Mouse (Mus musculus): ENCODE data around the gene Adgrv1. TPM values are rescaled to one million over a fixed set of nuclear protein-coding genes. Genes with fewer than 3 reads are reported as not detected.
"Not testable (repeated sequence)": the region's sequence is repeated elsewhere in the genome, so short reads cannot be mapped to it uniquely, and the experiment has no call there.

The Adgrv1 gene
- polyA plus RNA-seq, 1 experiment from 2014 or later, result 44.5 TPM

- H3K4me1 ChIP-seq, result peaks cover 6% of the 10 kb centered on the region; the same call in 1 of the 2 replicates
- H3K9ac ChIP-seq, result no peak overlapping the region
- no peaks in the 10 kb centered on the region for H3K9me3 ChIP-seq
- H3K27ac ChIP-seq, result no peak overlapping the region
- H3K4me3 ChIP-seq (replicated peaks), result no peak overlapping the region
- no peak for ATAC-seq (ENCODE audit: low FRiP score)
- H3K27me3 ChIP-seq, result no peaks in the 10 kb centered on the region
- H3K36me3 ChIP-seq (replicated peaks), result no peaks in the 10 kb centered on the region
- 80% methylated on average over 5 of the region's 5 CpGs for WGBS
- no peak overlapping the region for H3K4me2 ChIP-seq
Measured at GRCm38 (mm10) chr13:81312148-81312547, 320.8 kb downstream of the Adgrv1 start.

- no peaks in the 10 kb centered on the region for H3K36me3 ChIP-seq (replicated peaks)
- H3K9me3 ChIP-seq, result no peaks in the 10 kb centered on the region
- H3K27ac ChIP-seq, result no peak overlapping the region
- H3K27me3 ChIP-seq, result no peaks in the 10 kb centered on the region
- no peaks in the 10 kb centered on the region for H3K4me1 ChIP-seq
- ATAC-seq (ENCODE audit: low FRiP score), result no peak
- H3K9ac ChIP-seq, result no peak overlapping the region
- no peak overlapping the region for H3K4me2 ChIP-seq
- no peak overlapping the region for H3K4me3 ChIP-seq (replicated peaks)
- 77% methylated on average over 1 of the region's 1 CpGs for WGBS
Measured at GRCm38 (mm10) chr13:81300851-81301250, 332.1 kb downstream of the Adgrv1 start.

GRCm38 (mm10) chr13:81294106-81294505 is 338.8 kb downstream of the Adgrv1 start:
- Histone ChIP-seq H3K36me3 (replicated peaks) (no peaks in the 10 kb centered on the region), H3K27me3 (no peaks in the 10 kb centered on the region), H3K4me3 (replicated peaks) (no peak overlapping the region), H3K4me1 (no peaks in the 10 kb centered on the region), H3K9me3 (no peaks in the 10 kb centered on the region), H3K9ac (no peak overlapping the region), H3K4me2 (no peak overlapping the region), H3K27ac (no peak overlapping the region)
- ATAC-seq (ENCODE audit: low FRiP score), result no peak
- WGBS, result 58% methylated on average over 1 of the region's 1 CpGs

GRCm38 (mm10) chr13:81282193-81282592 is 350.8 kb downstream of the Adgrv1 start:
- ATAC-seq (ENCODE audit: low FRiP score), result no peak
- Histone ChIP-seq H3K36me3 (replicated peaks) (peaks cover 9% of the 10 kb centered on the region), H3K4me2 (no peak overlapping the region), H3K4me1 (no peaks in the 10 kb centered on the region), H3K9ac (no peak overlapping the region), H3K27ac (no peak overlapping the region), H3K9me3 (no peaks in the 10 kb centered on the region), H3K27me3 (no peaks in the 10 kb centered on the region), H3K4me3 (replicated peaks) (no peak overlapping the region)
- WGBS, result 80% methylated on average over 6 of the region's 6 CpGs

GRCm38 (mm10) chr13:81280650-81281229 is 352.2 kb downstream of the Adgrv1 start:
- Histone ChIP-seq H3K9me3 (no peaks in the 10 kb centered on the region), H3K4me1 (no peaks in the 10 kb centered on the region), H3K4me2 (no peak overlapping the region), H3K36me3 (replicated peaks) (peaks cover 9% of the 10 kb centered on the region), H3K9ac (no peak overlapping the region), H3K27ac (no peak overlapping the region), H3K27me3 (no peaks in the 10 kb centered on the region), H3K4me3 (replicated peaks) (no peak overlapping the region)
- 96% methylated on average over 1 of the region's 1 CpGs for WGBS
- no peak for ATAC-seq (ENCODE audit: low FRiP score)

GRCm38 (mm10) chr13:81279351-81279736 is 353.6 kb downstream of the Adgrv1 start:
- H3K9ac ChIP-seq, result no peak overlapping the region
- peaks cover 9% of the 10 kb centered on the region for H3K36me3 ChIP-seq (replicated peaks)
- no peak overlapping the region for H3K27ac ChIP-seq
- 83% methylated on average over 5 of the region's 5 CpGs for WGBS
- H3K9me3 ChIP-seq, result no peaks in the 10 kb centered on the region
- no peak for ATAC-seq (ENCODE audit: low FRiP score)
- H3K4me2 ChIP-seq, result no peak overlapping the region
- H3K27me3 ChIP-seq, result no peaks in the 10 kb centered on the region
- H3K4me1 ChIP-seq, result no peaks in the 10 kb centered on the region
- no peak overlapping the region for H3K4me3 ChIP-seq (replicated peaks)

GRCm38 (mm10) chr13:81278669-81279350 is 354.1 kb downstream of the Adgrv1 start:
- no peaks in the 10 kb centered on the region for H3K27me3 ChIP-seq
- 72% methylated on average over 2 of the region's 2 CpGs for WGBS
- ATAC-seq (ENCODE audit: low FRiP score), result no peak
- H3K36me3 ChIP-seq (replicated peaks), result peaks cover 9% of the 10 kb centered on the region
- H3K4me1 ChIP-seq, result no peaks in the 10 kb centered on the region
- H3K9me3 ChIP-seq, result no peaks in the 10 kb centered on the region
- no peak overlapping the region for H3K4me2 ChIP-seq
- no peak overlapping the region for H3K4me3 ChIP-seq (replicated peaks)
- no peak overlapping the region for H3K27ac ChIP-seq
- no peak overlapping the region for H3K9ac ChIP-seq

- Histone ChIP-seq H3K4me1 (no peaks in the 10 kb centered on the region), H3K9ac (no peak overlapping the region), H3K27ac (no peak overlapping the region), H3K36me3 (replicated peaks) (peaks cover 4% of the 10 kb centered on the region; the same call in 1 of the 2 replicates), H3K27me3 (no peaks in the 10 kb centered on the region), H3K9me3 (no peaks in the 10 kb centered on the region), H3K4me3 (replicated peaks) (no peak overlapping the region), H3K4me2 (no peak overlapping the region)
- 96% methylated on average over 1 of the region's 1 CpGs for WGBS
- no peak for ATAC-seq (ENCODE audit: low FRiP score)
Measured at GRCm38 (mm10) chr13:81273837-81274236, 359.1 kb downstream of the Adgrv1 start.

- H3K27ac ChIP-seq, result no peak overlapping the region
- no peaks in the 10 kb centered on the region for H3K27me3 ChIP-seq
- no peaks in the 10 kb centered on the region for H3K9me3 ChIP-seq
- 62% methylated on average over 6 of the region's 6 CpGs for WGBS
- H3K4me1 ChIP-seq, result no peaks in the 10 kb centered on the region
- peaks cover 4% of the 10 kb centered on the region; the same call in 1 of the 2 replicates for H3K36me3 ChIP-seq (replicated peaks)
- no peak overlapping the region for H3K4me3 ChIP-seq (replicated peaks)
- no peak overlapping the region for H3K4me2 ChIP-seq
- H3K9ac ChIP-seq, result no peak overlapping the region
- ATAC-seq (ENCODE audit: low FRiP score), result no peak
Measured at GRCm38 (mm10) chr13:81270396-81270795, 362.6 kb downstream of the Adgrv1 start.

GRCm38 (mm10) chr13:81269056-81269455 is 363.9 kb downstream of the Adgrv1 start:
- no peaks in the 10 kb centered on the region for H3K27me3 ChIP-seq
- no peaks in the 10 kb centered on the region for H3K9me3 ChIP-seq
- no peak overlapping the region for H3K4me3 ChIP-seq (replicated peaks)
- H3K27ac ChIP-seq, result no peak overlapping the region
- no peak for ATAC-seq (ENCODE audit: low FRiP score)
- peaks cover 4% of the 10 kb centered on the region; the same call in 1 of the 2 replicates for H3K36me3 ChIP-seq (replicated peaks)
- WGBS, result 87% methylated on average over 6 of the region's 6 CpGs
- no peak overlapping the region for H3K9ac ChIP-seq
- no peaks in the 10 kb centered on the region for H3K4me1 ChIP-seq
- H3K4me2 ChIP-seq, result no peak overlapping the region

GRCm38 (mm10) chr13:81267489-81267888 is 365.5 kb downstream of the Adgrv1 start:
- not testable (repeated sequence) for H3K9me3 ChIP-seq; H3K4me2 ChIP-seq; H3K27me3 ChIP-seq; H3K36me3 ChIP-seq (replicated peaks); H3K4me1 ChIP-seq; H3K4me3 ChIP-seq (replicated peaks); ATAC-seq (ENCODE audit: low FRiP score); H3K27ac ChIP-seq; H3K9ac ChIP-seq
- WGBS, result 80% methylated on average over 4 of the region's 4 CpGs

- ATAC-seq (ENCODE audit: low FRiP score), result no peak
- H3K4me2 ChIP-seq, result no peak overlapping the region
Measured at GRCm38 (mm10) chr13:81264465-81264864, 368.5 kb downstream of the Adgrv1 start.

GRCm38 (mm10) chr13:81241181-81241580 is 391.8 kb downstream of the Adgrv1 start:
- no peak overlapping the region for H3K27ac ChIP-seq

More at GRCm38 (mm10) chr13:81264465-81264864, 368.5 kb downstream of the Adgrv1 start:
- H3K27ac ChIP-seq, result no peak overlapping the region
- peaks cover 3% of the 10 kb centered on the region; the same call in 1 of the 2 replicates for H3K36me3 ChIP-seq (replicated peaks)
- 91% methylated on average over 1 of the region's 1 CpGs for WGBS
- no peaks in the 10 kb centered on the region for H3K27me3 ChIP-seq
- no peak overlapping the region for H3K9ac ChIP-seq
- no peaks in the 10 kb centered on the region for H3K9me3 ChIP-seq
- H3K4me1 ChIP-seq, result no peaks in the 10 kb centered on the region
- no peak overlapping the region for H3K4me3 ChIP-seq (replicated peaks)

More at GRCm38 (mm10) chr13:81241181-81241580, 391.8 kb downstream of the Adgrv1 start:
- Histone ChIP-seq H3K4me1 (no peaks in the 10 kb centered on the region), H3K27me3 (no peaks in the 10 kb centered on the region), H3K4me3 (replicated peaks) (no peak overlapping the region), H3K4me2 (no peak overlapping the region), H3K36me3 (replicated peaks) (0 out of 2 replicates have a peak, but pooled peaks cover 3% of the 10 kb centered on the region), H3K9me3 (no peaks in the 10 kb centered on the region), H3K9ac (no peak overlapping the region)
- WGBS, result 94% methylated on average over 2 of the region's 2 CpGs
- no peak for ATAC-seq (ENCODE audit: low FRiP score)
